Mouse (Mus musculus) cerebral cortex, adult 2 months (tissue): Measurements from ENCODE around the gene Ethe1.

Source experiments
- WGBS: fragments of 180-500 bp; shearing (Covaris S2); methylation state at CpG from one replicate; pipeline ENCODE4 v1.1.7; 2018; 5-methylcytosine and 5-hydroxymethylcytosine counted together

Gene Ethe1

GRCm38 (mm10) chr7:24611709-24612108 lies 24.4 kb downstream of the Ethe1 start:
- whole genome bisulfite sequencing = 20% methylated on average over 7 of the region's 7 CpGs

DNA sequence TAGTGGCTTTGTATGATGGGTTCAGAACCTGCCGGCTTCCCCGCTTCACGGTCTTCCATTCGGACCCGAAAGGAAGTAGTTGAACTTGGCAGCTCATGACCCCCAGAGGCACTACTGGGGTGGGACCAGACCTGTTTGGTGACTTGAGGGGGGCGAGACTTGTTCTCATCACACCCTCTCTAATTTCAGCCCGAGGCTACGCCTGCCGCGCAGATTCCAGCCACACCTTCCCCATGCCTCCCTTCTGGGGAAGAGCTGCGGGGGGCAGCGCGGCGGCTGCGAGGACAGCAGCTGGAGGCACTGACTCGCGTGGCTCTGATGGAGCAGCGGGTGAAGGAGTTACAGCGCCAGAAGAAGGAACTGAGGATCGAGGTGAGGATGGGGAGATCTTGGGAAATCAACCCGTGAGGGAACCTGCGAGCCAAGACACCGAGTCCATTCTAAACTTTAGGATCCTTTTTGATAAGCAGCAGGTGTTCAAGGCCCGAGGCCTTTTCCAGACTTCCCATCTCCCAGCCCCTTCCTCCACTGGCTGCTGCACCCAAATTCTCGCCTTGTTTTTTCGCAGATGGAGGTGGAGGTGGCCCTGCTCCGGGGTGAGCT lies 25.1 kb downstream of the Ethe1 start:
- WGBS = 23% methylated on average over 27 of the region's 27 CpGs

DNA sequence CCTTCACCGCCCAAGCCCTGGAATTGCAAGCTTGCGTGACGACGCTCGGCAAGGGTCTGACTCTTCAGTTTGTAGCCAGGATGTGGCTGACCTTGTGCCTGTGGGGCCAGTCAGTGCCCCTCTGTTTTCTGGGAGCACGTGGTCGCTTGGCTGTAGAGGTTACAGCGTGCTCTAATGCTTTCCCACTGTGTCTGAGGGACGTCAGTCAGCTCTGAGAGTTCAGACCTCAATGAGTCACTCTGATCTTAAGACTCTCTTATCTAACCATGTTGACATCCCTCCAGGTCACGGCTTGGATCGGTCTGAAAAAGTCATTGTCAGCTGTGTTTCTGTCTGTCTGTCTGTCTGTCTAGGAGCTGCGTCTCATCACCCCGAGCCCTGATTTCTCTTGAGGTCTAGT lies 27.5 kb downstream of the Ethe1 start:
- WGBS = 89% methylated on average over 13 of the region's 13 CpGs

GRCm38 (mm10) chr7:24617763-24618162 lies 30.4 kb downstream of the Ethe1 start:
- WGBS = 85% methylated on average over 8 of the region's 8 CpGs

- 88% methylated on average over 8 of the region's 8 CpGs for WGBS
Observed at GRCm38 (mm10) chr7:24618374-24618773, 31.0 kb downstream of the Ethe1 start.

GRCm38 (mm10) chr7:24619671-24620397 lies 32.5 kb downstream of the Ethe1 start:
- 75% methylated on average over 13 of the region's 13 CpGs for WGBS

DNA sequence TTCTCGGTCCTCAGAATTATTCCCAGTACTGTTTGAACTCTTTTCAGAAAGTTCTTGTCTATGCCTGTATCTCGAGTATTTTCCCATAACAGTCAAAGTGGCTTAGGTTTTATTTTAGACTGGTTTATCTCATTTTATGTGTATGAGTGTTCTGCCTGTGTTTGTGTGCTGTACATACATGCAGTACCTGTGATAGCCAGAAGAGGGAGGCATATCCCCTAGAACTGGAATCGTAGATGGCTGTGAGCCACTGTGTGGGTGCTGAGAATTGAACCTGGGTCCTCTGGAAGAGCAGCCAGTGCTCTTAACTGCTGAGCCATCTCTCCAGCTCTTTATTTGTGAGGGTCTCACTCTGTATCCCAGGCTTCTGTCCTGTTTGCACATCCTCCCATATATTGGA lies 33.9 kb downstream of the Ethe1 start:
- 88% methylated on average over 3 of the region's 3 CpGs for WGBS

- WGBS = 82% methylated on average over 6 of the region's 6 CpGs
Observed at GRCm38 (mm10) chr7:24622967-24623366, 35.6 kb downstream of the Ethe1 start.

- 21% methylated on average over 33 of the region's 33 CpGs for WGBS
Observed at GRCm38 (mm10) chr7:24628685-24629610, 41.6 kb downstream of the Ethe1 start.

GRCm38 (mm10) chr7:24629672-24630071 lies 42.3 kb downstream of the Ethe1 start:
- 86% methylated on average over 4 of the region's 4 CpGs for WGBS

DNA sequence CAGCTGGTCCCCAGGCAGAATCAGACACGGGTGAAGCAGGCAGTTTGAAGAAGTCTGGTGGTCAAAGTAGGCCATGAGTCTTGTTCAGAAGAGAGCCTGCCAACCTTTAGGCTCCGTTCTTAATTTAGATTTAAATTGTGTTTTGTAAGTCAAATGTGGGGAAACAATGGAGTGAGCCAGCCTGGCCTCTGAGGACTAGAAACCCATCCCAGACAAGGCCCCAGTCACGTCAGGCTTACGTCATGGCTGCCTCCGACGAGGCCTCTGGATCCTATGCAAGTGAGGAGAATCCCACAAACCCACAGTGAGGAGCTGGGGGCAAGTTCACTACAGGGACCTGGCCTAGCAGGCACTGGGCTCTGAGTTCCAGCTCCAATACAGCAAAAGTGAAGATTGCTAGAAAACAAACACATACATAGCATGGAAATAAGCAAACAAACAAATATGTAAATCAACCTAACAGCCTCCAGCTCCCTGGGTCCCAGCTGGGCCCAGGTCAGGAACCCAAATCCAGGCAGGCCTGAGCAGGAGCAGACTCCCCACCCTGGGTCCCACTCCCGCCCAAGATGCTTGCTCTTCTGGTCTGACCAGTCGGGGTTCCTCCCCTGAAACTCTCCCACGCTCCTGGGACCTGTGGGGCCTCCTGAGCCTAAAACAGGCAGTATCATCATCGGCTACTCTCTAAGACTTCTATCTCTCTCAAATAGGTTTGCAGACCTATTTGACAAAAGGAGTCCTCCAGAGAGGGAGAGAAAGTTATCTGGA lies 43.0 kb downstream of the Ethe1 start:
- WGBS = 88% methylated on average over 10 of the region's 10 CpGs

DNA sequence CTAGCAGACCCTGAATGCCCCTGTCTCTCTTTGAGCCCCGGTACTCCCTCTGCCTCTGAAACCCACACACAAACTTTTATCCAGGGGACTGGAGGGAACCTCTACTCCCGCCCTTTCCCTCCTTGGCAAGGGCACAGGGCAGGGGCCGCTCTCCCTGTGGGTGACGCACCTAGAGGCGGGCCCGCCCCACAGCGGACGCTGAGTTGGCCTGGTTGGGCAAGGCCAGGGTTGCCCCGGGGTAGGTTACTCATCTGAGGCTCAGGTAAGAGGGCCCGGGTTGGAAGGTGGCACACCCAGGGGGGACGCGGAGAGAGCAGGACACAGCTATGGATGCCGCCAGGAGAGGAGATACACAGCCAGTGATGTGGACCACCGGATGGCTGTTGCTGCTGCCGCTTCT lies 48.9 kb downstream of the Ethe1 start, which contains the start of gene Lypd3:
Gene Lypd3, plus strand, starts transcription at position 287 of the 400 bp plus-strand sequence.
- WGBS = 38% methylated on average over 15 of the region's 15 CpGs

DNA sequence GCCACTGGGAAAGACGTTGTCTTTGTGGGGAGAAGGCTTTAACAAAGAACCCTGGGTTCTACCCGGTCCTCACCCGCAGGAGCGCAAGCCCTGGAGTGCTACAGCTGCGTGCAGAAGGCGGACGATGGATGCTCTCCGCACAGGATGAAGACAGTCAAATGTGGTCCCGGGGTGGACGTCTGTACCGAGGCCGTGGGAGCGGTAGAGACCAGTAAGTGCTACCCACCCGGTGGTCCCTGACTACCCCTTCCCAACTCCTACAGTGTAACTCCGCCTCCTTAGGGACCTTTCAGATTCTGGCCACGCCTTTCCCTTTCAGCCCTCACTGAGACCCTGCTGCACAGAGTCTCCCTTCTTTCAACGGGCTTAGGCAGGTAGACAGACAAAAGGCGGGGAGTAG lies 49.7 kb downstream of the Ethe1 start:
- under 1% methylated on average over 18 of the region's 18 CpGs for WGBS

GRCm38 (mm10) chr7:24638026-24638856 lies 50.9 kb downstream of the Ethe1 start:
- WGBS = 3% methylated on average over 35 of the region's 35 CpGs

- 72% methylated on average over 13 of the region's 13 CpGs for WGBS
Observed at GRCm38 (mm10) chr7:24640450-24640849, 53.1 kb downstream of the Ethe1 start.

GRCm38 (mm10) chr7:24642491-24642890 lies 55.1 kb downstream of the Ethe1 start:
- 12% methylated on average over 9 of the region's 9 CpGs for WGBS

DNA sequence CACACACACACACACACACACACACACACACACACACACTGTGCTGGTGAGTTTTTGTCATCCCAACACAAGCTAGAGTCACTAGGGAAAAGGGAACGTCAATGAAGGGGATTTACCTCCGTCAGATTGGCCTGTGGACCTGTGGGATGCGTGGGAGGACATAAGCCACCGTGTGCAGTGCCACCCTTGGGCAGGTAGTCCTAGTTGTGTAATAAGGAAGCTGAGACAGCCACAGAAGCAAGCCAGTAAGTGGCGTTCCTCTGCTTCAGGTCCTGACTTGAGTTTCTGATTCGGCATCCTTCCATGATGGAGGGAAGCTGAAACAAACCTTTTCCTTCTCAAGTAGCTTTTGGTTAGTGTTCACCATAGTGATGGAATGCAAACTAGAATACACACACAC lies 57.1 kb downstream of the Ethe1 start:
- 90% methylated on average over 6 of the region's 6 CpGs for WGBS

GRCm38 (mm10) chr7:24644996-24645395 lies 57.7 kb downstream of the Ethe1 start:
- 60% methylated on average over 7 of the region's 7 CpGs for WGBS

DNA sequence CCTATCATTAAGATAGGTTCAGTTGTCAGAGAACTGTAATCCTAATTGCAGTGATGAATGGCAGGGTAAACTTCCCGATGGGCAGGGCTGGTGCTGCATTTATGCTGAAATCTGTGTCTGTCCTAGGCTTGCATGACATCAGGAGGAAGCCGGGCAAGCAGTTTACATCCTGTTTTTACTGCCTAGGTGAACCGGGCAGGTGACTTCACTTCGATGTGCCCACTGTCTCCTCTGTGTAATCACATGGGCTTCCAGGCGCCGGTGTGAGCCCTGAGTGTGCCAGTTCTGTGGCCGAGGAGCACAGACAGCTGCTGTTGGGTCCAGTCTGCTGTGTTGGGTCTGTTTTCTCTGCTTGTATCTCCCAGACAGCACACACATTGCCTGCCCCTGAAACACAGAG lies 59.1 kb downstream of the Ethe1 start:
- 73% methylated on average over 7 of the region's 7 CpGs for WGBS

DNA sequence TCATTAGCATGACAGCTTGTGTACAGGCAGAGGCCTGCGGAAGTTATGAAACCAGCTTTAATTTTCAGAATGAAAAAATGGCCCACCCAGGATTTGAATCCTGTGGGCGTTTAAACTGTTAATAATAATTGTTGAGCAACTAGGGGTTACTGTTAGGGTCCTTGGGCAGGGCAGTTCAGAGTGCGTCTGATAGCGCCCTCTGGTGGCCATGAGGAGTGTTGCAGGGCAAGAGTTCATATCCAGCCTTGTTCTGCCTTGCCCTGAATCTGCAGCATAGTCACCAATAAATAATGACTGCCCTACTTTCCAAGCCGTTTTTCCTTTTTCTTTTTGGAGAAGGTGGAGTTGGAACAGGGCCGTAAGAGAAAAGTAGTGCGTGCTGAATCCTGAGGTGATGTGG lies 66.3 kb downstream of the Ethe1 start:
- 32% methylated on average over 7 of the region's 7 CpGs for WGBS
